Mouse (Mus musculus): ENCODE results near the gene Nck2.

The Nck2 gene

DNA sequence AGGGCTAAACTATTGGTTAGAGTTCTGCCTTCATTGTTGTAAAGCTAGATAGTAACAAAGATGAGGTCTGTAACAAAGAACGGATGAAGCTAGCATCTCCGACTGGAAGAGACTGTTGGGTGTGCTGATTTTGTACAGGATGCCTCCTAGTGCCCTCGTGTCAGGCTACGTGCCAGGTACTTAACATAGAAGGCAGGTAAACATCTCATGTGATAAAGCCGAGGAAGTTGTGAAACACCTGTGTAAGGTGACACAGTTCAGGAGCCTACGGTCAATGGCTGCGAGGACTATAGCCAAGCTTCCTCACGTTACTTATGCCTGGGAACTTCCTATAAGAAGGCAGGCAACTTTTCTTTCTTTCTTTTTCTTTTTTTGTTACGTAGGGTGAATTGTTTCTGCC is at the start of gene Nck2:
TSS of gene Nck2 (plus strand) at position 49 of the 400 bp plus-strand sequence.
- DNase-seq (ENCODE audit: low read depth, low spot score), result no peak

DNA sequence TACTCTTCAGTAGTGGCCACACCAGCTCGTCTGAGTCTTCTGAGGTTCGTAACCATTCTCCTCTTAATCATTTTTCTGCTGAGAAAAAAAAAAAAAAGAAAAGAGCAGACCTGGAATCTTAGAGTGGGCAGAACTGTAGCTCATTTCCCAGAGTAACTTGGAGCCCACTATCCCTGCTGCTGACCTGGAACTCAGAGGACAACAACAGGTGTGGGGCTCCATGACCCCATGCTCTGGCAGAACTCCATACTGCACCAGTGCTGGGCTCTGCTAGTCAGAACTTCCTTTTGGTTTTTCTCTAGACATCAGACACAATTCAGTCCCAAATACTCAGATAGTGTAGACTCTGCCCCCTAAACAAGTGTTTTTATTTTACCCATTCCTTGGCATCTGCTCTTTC is 49.3 kb upstream of the Nck2 start:
- DNase-seq (ENCODE audit: low read depth, low spot score), result no peak

GRCm38 (mm10) chr1:43395799-43396198 is 48.6 kb upstream of the Nck2 start:
- no peak for DNase-seq (ENCODE audit: low read depth, low spot score)

GRCm38 (mm10) chr1:43396522-43396921 is 47.9 kb upstream of the Nck2 start:
- DNase-seq (ENCODE audit: low read depth, low spot score), result peak; percentile 73

- no peak for DNase-seq (ENCODE audit: low read depth, low spot score)
Measured at GRCm38 (mm10) chr1:43397096-43397495, 47.3 kb upstream of the Nck2 start.

- no peak for DNase-seq (ENCODE audit: low read depth, low spot score)
Measured at GRCm38 (mm10) chr1:43398738-43399601, 45.4 kb upstream of the Nck2 start.

DNA sequence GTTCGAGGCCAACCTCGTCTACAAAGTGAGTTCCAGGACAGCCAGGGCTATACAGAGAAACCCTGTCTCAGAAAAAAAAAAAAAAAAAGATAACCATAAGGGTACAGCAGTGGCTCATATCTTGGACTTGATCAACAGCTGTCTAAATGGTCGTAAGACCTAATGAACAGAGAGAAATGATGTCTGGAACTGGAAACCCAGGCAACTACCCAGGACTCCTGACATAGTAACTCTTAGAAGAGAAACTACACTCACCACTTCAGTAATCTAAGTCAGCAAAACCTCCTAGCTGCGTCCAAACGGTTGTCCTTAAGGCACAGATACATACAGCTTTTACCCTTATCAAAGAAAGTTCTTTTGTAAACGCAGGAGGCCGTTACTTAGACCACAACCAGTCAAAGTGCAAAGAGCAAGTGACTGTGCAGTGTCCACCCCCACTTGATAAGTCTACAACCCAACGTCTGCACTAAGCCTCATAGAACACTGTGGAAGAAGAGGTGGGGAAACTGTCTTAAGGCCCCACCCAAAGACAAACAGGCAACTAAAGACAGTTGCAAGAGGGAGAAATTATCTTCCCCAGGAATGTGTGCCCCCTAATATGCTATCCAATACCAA is 44.7 kb upstream of the Nck2 start:
- DNase-seq (ENCODE audit: low read depth, low spot score), result no peak

- no peak for DNase-seq (ENCODE audit: low read depth, low spot score)
Measured at GRCm38 (mm10) chr1:43400655-43401054, 43.7 kb upstream of the Nck2 start.

- DNase-seq (ENCODE audit: low read depth, low spot score), result no peak
Measured at GRCm38 (mm10) chr1:43403341-43403740, 41.0 kb upstream of the Nck2 start.

DNA sequence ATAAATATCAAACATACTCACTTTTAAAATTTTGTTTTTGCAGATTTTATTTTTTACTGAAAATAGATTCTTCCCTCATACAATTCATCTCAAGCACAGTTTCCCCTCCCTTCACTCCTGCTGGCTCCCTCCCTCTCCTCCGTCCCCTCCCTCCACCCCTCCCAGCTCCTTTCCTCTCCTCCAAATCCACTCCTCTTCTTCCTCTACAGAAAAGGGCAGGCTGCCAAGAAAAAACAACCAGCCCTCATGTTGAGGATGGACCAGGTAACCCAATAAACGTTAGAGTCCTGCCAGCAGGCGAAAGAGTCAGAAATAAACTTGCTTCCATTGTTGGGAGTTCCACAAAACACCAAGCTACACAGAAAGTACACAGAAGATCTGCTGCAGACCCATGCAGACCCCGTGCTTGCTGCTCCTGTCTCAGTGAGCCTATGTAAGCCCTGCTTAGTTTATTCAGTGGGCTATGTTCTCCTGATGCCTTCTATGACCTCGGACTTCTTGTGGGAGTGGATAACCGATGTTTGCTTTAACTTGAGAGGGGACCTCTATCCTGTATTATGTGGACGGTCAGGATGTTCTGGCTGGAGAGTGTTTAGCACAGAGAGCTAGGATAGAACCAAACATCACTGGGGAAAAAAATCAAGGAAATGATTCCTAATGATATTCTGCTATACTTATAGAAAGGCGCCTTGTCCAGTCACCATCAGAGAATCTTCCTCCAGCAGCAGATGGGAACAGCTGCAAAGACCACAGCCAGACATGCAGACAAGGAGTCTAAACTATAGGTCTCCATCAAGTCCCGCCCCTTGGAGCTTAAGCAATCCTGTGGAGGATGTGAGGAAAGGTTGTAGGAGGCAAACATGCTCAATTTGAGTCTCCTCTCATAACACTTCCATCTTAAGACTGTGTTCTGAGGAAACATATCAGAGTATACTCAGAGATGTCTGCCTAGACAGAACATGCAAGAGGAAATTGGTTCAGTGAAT is 39.4 kb upstream of the Nck2 start:
- DNase-seq (ENCODE audit: low read depth, low spot score), result no peak

- no peak for DNase-seq (ENCODE audit: low read depth, low spot score)
Measured at GRCm38 (mm10) chr1:43409019-43409418, 35.4 kb upstream of the Nck2 start.

- DNase-seq (ENCODE audit: low read depth, low spot score), result no peak
Measured at GRCm38 (mm10) chr1:43412825-43413224, 31.6 kb upstream of the Nck2 start.

- no peak for DNase-seq (ENCODE audit: low read depth, low spot score)
Measured at GRCm38 (mm10) chr1:43413298-43413697, 31.1 kb upstream of the Nck2 start.

GRCm38 (mm10) chr1:43413749-43414148 is 30.6 kb upstream of the Nck2 start:
- no peak for DNase-seq (ENCODE audit: low read depth, low spot score)

GRCm38 (mm10) chr1:43414228-43414627 is 30.2 kb upstream of the Nck2 start:
- DNase-seq (ENCODE audit: low read depth, low spot score), result no peak

DNA sequence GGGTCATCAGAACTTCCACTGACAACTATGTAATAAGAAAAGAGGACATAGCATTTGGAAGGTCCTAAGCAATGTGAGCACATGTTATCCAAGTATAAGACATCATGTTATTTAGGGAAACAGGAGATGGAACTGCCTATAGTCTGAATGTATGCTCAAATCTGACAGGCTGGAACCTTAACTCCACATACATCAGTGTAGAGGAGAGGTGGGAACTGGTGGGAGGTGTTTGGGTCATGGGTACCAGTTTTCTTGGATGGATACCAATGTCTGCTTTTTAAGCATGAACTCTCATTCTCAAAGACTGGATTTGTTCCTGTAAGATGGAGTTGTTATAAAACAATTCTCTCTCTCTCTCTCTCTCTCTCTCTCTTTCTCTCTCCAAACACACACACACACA is 29.4 kb upstream of the Nck2 start:
- DNase-seq (ENCODE audit: low read depth, low spot score), result no peak

DNA sequence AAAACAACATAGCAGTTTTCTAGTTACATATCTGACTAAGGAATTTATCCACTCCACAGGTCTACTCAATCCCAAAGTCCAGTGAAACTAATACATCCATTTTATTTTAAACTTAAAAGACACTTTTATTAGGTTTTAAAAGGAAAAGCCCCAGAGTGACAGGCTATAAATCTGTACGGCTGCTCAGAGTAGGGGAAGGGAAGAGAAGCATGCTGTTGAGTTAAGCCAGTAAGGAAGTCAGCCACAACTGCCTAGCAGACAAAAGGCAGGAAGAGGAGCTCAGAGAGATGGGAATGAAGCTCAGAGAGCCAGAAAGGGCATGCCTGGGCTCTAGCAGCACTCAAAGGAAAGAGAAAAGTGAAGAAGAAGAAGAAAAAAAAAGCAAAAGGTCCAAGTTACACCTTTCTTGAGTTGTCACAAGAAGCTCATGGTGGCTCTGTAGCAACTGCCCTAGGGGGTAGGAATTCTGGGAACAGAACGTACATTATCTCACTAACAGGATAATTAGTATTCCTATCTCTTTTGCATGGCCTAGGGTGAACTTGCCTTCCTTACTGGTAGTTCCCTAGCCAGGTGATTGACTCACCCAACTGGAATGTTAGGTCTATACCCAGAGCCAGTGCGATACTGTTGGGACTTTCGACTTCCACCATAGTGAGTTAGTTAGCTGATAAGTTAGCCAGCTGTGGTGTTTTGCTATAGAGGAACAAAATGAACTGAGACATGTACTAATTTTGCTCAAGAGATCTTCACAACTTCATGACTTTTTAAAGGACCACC is 21.2 kb upstream of the Nck2 start:
- DNase-seq (ENCODE audit: low read depth, low spot score), result no peak

DNA sequence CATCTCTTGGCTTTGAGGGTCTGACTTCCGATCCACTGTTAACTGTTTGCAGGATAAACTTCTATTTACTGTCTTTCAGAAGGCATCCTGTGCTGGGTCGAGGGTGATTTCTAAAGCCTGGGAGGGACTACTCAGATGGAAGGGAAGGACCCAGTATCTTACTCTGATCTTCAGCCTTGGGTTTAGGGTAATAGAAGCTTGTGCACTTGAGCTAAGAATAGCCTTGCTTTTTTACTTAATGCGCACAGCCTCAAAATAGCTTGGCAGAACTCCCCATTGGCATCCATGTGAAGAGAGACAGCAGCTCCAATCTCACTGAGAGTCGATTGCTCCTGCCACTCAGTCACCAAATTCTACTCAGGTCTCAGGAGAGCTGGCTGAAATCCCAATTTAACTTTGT is 17.9 kb upstream of the Nck2 start:
- no peak for DNase-seq (ENCODE audit: low read depth, low spot score)

DNA sequence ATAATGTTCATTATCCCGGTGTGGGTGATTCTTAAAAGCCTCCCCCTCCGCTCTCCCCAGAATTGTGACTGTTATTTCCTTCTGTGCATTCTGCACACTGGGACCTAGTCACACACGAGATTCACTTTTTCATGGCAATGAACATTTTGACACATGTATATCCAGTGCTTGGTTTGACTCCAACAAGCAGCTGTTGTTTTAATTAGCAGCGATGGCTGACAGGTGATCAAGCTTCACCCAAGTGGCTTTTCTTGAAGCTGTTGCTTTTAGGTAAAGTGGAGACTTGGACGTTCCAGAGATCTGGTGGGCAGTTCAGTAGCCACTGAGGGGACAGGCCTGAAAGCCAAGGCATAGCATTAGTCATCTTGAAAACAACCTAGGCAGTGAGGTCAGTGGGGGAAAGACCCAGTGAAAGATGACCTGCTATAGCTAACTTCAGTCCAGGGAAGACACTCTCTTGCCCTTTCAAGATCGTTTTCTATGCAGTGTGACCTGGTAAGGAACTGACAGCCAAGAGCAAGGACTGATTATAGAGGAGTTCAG is 17.3 kb upstream of the Nck2 start:
- no peak for DNase-seq (ENCODE audit: low read depth, low spot score)

GRCm38 (mm10) chr1:43429924-43430876 is 14.2 kb upstream of the Nck2 start:
- DNase-seq (ENCODE audit: low read depth, low spot score), result no peak

Data from R1 (cell line).